Mouse (Mus musculus) cortical plate, adult 2 months (tissue): ENCODE data around the gene Edil3.

Source experiments
- CTCF ChIP-seq: fragments of 200-500 bp; IDR thresholded peaks from 2 replicates; pipeline ENCODE4 v1.5.1; 2011; ENCODE audit warnings: mild to moderate bottlenecking, control low read depth, low read length; ENCODE audit not compliant: insufficient read depth; ENCODE audit errors: extremely low read depth
- POLR2A ChIP-seq: fragments of 200-500 bp; IDR thresholded peaks from 2 replicates; pipeline ENCODE4 v1.6.1; 2011; ENCODE audit warnings: mild to moderate bottlenecking, low read length, control low read depth; ENCODE audit not compliant: insufficient read depth; ENCODE audit errors: extremely low read depth

DNA sequence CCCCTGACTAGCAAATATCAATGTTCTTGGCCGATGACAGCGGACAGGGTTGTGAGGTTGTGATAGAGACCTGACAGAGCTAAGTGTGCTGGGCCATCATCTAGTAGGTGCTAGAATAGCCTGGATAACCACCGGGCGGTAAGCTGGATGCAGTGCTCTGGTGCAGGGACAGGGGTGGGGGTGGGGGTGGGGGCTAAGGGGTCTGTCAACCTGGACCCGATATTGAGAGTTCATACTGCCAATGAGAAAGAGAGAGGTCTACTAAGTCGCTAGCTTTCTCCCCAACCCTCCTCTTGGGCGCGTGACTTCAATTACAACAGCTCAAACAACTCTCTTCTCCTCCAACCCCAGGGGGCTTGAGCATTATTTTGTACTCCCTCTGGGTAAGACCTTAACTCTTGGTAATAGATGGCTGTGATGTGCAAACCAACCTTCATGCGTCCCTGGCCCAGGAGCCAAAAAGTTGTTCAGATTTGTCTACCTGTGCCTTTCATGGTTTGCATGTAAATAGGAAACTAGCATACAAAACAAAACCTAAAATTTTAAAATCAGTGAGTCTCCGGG is 1.1 kb downstream of the Edil3 start:
- no peak for TF ChIP-seq CTCF
- no peak for TF ChIP-seq POLR2A
